Mouse (Mus musculus) layer of hippocampus, postnatal 36 days (tissue): Measurements from ENCODE around the gene Gzmf. TPM values are rescaled to one million over a fixed set of nuclear protein-coding genes. Genes with fewer than 3 reads are reported as not detected.
"Not testable (repeated sequence)": the region's sequence is repeated elsewhere in the genome, so short reads cannot be mapped to it uniquely, and the experiment has no call there.

Experiments used
- DNase-seq, 2 experiments: peaks; one replicate each; pipeline ENCODE4 v3.0.0; 2022
- total RNA-seq, 2 experiments: library from RNA; stranded (reverse); gene quantifications; 2 replicates each; pipeline ENCODE4 v1.2.3; 2021

Gene Gzmf
- total RNA-seq = not detected

DNA sequence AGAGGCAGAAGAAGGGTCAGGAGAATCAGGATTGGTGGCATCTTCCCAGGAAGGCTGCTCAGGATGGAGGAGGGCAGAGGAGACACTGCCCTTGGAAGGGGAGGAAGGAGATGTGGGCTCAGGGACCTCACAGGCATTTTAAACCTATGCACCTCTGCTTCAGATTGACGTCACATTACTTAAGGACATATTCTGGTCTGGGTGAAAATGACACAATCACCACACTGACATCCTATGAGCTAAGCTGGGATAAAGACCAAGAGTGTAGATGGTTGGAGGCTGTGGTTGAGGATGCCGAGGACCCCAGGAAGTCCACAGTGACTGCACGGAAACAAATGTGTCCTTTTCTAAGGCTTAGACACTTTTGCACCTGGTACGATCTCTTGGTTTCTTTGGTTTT is at the start of gene Gzmf:
Gzmf (minus strand) TSS at position 101 of the 400 bp plus-strand sequence.
- DNase-seq = no peak

DNA sequence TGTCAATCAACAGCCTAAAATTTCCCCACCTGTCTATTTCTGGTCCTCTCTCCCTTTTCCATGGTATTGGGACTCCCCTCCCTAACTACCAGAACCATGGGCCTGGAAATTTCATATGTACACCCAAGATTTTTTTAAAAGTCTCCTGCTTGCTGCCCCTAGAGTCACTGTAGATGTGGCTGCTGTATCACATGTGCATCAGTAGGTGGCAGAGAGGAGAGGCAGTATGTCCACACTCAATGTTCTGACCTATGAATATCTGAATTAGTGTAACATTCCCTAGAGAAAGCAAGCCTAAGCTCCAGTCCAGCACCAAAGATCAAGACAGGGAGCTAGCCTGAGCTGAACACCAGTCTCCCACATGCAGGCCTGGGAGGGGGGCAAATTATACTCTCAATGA is 29.2 kb upstream of the Gzmf start:
- no peak for DNase-seq

DNA sequence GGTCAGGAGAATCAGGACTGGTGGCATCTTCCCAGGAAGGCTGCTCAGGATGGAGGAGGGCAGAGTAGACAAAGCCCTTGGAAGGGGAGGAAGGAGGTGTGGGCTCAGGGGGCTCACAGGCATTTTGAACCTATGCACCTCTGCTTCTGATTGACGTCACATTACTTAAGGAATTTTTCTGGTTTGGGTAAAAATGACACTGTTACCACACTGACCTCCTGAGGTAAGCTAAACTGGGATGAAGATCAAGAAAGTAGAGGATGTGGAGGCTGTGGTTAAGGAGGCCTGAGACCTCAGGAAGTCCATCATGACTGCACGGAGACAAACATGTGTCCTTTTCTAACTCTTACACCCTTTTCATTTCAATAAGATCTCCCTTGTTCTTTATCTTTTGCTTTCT is 23.3 kb upstream of the Gzmf start, which contains the start of gene Gzmc:
Gzmc (minus strand) TSS at position 101 of the 400 bp plus-strand sequence.
- DNase-seq = no peak

DNA sequence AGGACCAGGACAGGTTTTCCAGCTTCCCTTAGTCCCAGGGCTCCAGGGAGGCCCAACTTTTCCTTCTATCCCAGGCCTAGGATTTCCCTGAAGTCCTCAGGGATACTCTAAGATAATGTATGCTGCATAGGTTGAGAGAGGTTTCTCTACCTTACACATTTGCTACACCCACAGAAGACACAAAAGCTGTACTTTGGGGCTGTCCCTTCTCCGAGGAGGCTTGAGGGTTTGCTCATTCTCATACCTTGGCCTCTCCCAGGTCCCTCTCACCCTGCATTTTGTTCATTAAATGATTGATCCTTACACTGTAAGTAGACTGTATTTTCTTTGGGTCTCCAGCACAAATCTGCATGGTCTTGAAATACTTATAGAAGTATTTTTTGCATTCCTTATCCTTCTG is 5.6 kb downstream of the Gzmf start:
- DNase-seq = no peak

DNA sequence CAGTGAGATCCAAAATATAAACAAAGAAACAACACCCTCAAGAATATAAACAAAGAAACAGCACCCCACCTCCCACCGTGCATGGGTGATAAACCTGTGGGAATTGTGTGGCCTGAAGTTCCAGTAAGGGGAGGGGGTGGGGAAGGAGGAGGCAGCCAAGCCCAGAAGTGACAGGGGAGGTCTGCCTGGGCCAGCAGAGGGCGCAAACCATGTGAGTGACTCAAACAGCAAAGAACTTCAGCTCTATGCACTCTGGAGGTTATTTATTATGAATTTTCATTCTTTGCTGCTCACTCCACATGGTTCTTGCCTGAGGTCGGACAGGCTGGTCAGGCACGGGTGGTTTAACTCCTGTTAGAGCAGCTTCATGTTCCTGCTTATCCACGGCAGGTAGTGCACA is 6.2 kb downstream of the Gzmf start:
- peak in 1 of 2 experiments; percentile 7 for DNase-seq

DNA sequence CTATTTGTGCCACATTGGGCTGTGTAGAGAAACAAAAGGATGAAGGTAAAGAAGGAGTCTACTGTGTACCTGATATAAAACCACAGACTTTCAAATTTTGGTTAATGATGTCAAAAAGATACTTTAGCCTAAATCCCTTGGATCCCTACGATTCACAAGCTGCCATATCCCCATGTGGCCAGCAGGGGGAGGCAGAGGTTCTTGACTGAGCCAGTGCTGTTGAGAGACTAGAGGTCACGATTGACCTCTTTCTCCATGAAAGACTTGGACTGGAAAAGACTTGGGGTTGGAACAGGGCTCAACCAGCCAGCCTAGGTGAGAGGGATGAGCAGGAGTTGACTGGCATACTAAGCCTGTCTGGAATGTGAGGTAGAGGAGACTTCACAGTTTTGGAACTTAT is 7.2 kb downstream of the Gzmf start:
- peak; percentile 45 to 67 for DNase-seq

DNA sequence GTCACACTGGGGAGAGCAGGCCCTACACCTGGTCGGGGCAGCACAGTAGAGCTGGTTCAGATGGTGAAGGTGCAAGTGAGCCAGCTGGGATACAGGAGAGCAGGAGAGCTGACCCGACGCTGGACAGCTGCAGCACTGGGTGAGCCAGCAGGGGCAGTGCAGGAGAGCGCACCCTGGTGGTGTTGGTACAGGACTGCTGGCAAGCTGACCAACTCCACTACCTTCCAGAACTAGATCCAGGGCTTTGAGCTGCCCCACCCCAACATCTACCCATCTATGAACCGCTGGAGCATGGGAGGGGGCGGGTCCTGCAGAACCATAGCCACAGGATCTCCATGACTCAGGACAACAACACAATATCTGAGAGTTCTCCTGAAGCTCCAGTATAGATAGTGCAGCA is 24.3 kb downstream of the Gzmf start:
- DNase-seq = no peak

DNA sequence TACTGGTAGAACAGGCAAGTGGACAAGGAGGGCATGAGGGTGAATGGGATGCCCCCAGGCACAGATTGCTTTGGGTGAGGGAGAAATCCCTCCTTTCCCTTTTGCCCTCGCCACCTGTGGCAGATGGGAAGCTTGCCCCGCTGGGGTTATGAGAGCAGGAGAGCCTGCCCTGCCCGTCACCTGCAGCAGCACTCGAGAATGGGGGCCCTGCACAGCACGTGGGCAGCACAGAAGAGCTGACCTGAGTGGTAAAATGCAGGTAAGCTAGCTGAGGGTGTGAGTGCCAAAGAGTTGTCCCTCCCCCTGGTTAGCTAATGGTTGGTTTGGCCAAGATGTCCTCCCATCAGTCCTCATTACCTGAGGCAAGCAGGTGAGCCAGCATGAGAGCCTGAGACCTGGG is 24.7 kb downstream of the Gzmf start:
- DNase-seq = no peak

DNA sequence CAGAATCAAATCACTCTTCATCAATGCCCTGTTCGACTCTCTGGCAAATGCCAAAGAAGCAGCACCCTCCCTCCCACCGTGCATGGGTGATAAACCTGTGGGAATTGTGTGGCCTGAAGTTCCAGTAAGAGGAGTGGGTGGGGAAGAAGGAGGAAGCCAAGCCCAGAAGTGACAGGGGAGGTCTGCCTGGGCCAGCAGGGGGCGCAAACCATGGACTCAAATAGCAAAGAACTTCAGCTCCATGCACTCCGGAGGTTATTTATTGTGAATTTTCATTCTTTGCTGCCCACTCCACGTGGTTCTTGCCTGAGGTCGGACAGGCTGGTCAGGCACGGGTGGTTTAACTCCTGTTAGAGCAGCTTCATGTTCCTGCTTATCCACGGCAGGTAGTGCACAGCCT is 33.6 kb downstream of the Gzmf start:
- peak; percentile 14 to 20 for DNase-seq

DNA sequence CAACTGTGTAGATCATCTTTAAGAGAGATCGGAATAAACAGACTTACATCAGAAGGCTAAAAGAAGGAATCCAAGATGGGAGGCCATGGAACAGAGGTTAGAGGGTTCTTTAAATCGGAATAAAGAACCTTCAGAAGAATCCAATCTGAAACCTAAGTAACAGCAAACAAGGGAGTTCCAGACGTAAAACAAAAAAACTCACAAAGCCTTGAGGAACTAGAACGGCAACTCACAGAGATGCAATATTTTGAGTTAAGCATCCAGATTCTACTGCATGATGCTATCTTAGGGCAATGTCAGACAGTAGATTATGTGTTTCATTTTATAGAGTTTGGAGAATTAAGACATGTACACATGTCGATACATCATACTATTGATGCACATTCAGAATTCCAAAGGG is 36.7 kb downstream of the Gzmf start, which contains the start of gene Gzmn:
Gzmn (minus strand) TSS at position 101 of the 400 bp plus-strand sequence.
- DNase-seq = no peak

DNA sequence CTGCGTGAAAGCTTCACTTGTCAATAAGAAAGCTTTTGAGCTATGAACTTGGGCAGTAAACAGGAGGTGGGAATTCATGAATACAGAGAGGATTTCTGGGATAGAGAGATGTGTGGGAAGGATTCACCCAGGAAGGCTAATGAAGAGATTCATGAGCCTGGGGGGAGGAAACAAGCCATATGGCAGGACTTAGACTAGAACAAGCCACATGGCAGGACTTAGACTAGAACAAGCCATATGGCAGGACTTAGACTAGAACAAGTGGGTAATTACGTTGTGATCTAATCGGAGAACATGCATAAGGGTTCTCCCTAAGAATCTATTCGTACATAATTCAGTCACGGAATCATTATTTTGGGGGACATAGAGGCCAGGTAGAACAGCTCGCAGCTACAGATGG is 37.8 kb downstream of the Gzmf start:
- peak; percentile 33 to 35 for DNase-seq

DNA sequence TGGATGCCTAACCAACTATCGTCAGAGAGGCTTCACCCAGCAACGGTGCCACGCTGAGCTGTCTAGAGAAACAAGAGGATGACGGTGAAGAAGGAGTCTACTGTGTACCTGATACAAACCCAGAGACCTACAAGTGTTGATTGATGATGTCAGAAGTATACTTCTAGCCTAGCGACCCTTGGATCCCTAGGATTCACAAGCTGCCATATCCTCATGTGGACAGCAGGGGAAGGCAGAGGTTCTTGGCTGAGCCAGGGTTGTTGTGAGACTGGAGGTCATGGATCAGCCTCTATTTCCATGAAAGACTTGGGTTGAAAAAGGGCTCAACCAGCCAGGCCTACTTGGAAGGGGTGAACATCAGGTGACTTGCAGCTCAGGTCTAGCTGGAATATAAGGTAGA is 38.5 kb downstream of the Gzmf start:
- no peak for DNase-seq

DNA sequence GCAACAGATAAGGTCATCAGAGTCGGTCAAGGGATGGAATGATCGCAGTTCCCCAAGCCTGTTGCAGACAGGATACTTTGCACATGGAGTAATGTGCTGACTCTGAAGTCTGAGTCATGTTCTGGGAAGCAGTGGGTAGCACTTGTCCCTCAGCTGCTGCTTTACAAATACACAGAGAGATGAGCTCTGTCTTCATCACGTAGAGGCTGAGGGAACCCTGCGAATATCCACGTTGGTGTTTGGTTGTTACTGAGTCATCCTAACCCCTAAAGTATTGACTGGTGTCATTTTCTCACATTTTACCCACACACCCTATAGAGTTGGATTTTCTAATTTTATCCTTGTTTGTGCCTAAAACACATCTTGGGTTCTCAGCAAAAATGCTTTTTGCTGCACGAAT is 43.2 kb downstream of the Gzmf start:
- DNase-seq = no peak

DNA sequence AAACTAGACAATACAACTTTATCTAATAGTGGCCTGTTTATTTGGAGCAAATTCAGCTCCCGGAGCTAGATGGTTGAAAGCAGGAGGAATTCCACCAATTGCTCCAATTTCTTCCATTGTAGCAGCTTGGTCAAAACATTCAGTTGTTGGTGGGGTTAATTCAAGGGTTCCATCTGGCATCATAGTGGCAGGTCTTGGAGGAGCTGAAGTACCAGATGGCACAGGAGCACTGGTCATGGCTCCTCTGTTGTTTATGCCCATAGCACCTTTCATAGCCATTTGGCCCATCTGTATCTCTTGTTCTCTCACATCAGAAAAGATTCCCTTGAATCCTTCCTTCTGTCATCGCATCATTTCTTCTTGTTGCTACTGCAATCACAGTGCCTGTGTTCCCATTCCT is 49.1 kb downstream of the Gzmf start:
- DNase-seq = no peak

DNA sequence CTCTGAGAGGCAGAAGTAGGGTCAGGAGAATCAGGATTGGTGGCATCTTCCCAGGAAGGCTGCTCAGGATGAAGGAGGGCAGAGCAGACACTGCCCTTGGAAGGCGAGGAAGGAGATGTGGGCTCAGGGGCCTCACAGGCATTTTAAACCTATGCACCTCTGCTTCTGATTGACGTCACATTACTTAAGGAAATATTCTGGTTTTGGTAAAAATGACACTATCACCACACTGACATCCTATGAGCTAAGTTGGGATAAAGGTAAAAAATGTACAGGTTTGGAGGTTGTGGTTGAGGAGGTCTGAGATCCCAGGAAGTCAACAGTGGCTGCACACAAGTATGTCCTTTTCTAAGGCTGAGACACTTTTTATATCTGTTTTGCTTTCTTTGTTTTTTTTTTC is 51.7 kb downstream of the Gzmf start, which contains the start of gene Gzmg:
Gzmg (minus strand) TSS at position 101 of the 400 bp plus-strand sequence.
- DNase-seq = not testable (repeated sequence)

DNA sequence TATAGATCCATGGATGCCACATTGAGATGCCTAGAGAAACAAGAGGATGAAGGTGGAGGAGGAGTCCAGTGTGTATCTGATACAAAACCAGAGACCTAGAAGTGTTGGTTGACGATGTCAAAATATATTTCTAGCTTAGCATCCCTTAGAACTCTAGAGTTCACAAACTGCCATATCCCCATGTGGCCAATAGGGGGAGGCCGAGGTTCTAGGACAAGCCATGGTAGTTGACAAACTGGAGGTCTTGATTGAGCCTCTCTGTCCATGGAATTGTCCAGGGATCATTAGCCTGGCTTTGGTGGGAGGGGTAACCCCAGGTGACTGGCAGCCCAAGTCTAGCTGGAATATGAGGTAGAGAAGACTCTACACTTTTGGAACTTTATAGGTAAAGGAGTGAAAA is 55.9 kb downstream of the Gzmf start:
- DNase-seq = no peak

Other genes with a start within 250 kb of the Gzmf start
- gene Mcpt1, start 193.4 kb downstream of the Gzmf start, total RNA-seq = not detected
- gene Mcpt9, start 180.9 kb downstream of the Gzmf start, total RNA-seq = not detected
- not detected for gene Mcpt2, start 169.4 kb downstream of the Gzmf start, total RNA-seq
- gene Mcpt4, start 149.1 kb downstream of the Gzmf start, total RNA-seq = under 1 TPM in 1 of 2 experiments, not detected in 1; 0.35 TPM
- gene Mcpt8, start 126.1 kb downstream of the Gzmf start, total RNA-seq = not detected
- gene Ctsg, start 108.8 kb downstream of the Gzmf start, total RNA-seq = not detected
- not detected for gene Gzme, start 90.8 kb downstream of the Gzmf start, total RNA-seq
- not detected for gene Gzmd, start 78.8 kb downstream of the Gzmf start, total RNA-seq
- not detected for gene Gzmg, start 51.8 kb downstream of the Gzmf start, total RNA-seq
- not detected for gene Gzmn, start 36.8 kb downstream of the Gzmf start, total RNA-seq
- not detected for gene Gzmc, start 23.2 kb upstream of the Gzmf start, total RNA-seq
- not detected for gene Gzmb, start 50.8 kb upstream of the Gzmf start, total RNA-seq
- gene Atp12a, start 153.7 kb upstream of the Gzmf start, total RNA-seq = not detected
- gene Rnf17, start 191.2 kb upstream of the Gzmf start, total RNA-seq = under 1 TPM; 0.72 to 0.94 TPM